Mouse (Mus musculus): ENCODE measurements around the gene Ccdc85c. TPM values are rescaled to one million over a fixed set of nuclear protein-coding genes. Genes with fewer than 3 reads are reported as not detected.
A peak's percentile ranks its signal among the peaks of the same experiment; 100 is the strongest.

Gene Ccdc85c
- polyA plus RNA-seq, 2 experiments: 6.1 to 9.9 TPM

GRCm38 (mm10) chr12:108255960-108256359, 19.3 kb downstream of the Ccdc85c start:
- ATAC-seq (ENCODE audit: low FRiP score, low read depth) (no peak), DNase-seq (ENCODE audit: low spot score) (no peak)
- Histone ChIP-seq H3K36me3 (ENCODE audit: control insufficient read depth, insufficient read depth, low read length) (no peaks in the 10 kb centered on the region), H3K4me1 (ENCODE audit: control insufficient read depth, insufficient read depth, low read length) (peaks cover 22% of the 10 kb centered on the region), H3K27me3 (ENCODE audit: control insufficient read depth, insufficient read depth, low read length) (no peaks in the 10 kb centered on the region), H3K9me3 (ENCODE audit: control insufficient read depth, low read length) (no peaks in the 10 kb centered on the region), H3K9ac (ENCODE audit: low read depth, low read length, severe bottlenecking) (no peak overlapping the region), H3K27ac (replicated peaks; ENCODE audit: low read depth, low read length) (no peak overlapping the region), H3K4me2 (replicated peaks; ENCODE audit: low read depth, low read length, severe bottlenecking) (no peak overlapping the region), H3K4me3 (replicated peaks; ENCODE audit: low read length) (no peak overlapping the region)
- WGBS: 52% methylated on average over 5 of the region's 5 CpGs
- TF ChIP-seq POLR2A (IDR thresholded peaks at IDR 0.05; ENCODE audit: borderline replicate concordance, extremely low read depth, insufficient read depth, insufficient read length): no peak

- peaks cover 22% of the 10 kb centered on the region for H3K4me1 ChIP-seq (ENCODE audit: control insufficient read depth, insufficient read depth, low read length)
Observed at GRCm38 (mm10) chr12:108255511-108255919, 19.7 kb downstream of the Ccdc85c start.

DNA sequence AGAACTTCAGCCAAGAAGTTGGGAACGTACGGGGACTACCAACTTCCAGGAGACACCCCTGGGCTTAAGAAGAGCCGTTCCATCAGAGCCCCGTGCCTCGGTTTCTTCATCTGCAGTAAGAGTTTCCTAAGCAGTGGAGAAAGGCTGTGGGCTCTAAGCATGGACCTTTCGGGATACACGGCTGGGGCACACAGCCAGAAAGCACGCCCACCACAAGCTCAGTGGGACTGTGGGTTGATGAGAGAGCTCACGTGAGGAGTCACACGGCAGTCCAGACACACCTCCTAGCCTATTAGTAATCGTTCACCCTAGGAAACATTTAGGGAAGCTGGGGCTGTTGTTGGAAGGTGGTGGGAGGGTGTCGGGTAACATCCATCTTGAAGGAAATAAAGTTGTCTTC, 22.2 kb downstream of the Ccdc85c start:
- ATAC-seq (ENCODE audit: low FRiP score, low read depth) (no peak), DNase-seq (ENCODE audit: low spot score) (no peak)
- Histone ChIP-seq H3K9me3 (ENCODE audit: control insufficient read depth, low read length) (no peaks in the 10 kb centered on the region), H3K27ac (replicated peaks; ENCODE audit: low read depth, low read length) (no peak overlapping the region), H3K4me2 (replicated peaks; ENCODE audit: low read depth, low read length, severe bottlenecking) (no peak overlapping the region), H3K9ac (ENCODE audit: low read depth, low read length, severe bottlenecking) (no peak overlapping the region), H3K27me3 (ENCODE audit: control insufficient read depth, insufficient read depth, low read length) (no peaks in the 10 kb centered on the region), H3K36me3 (ENCODE audit: control insufficient read depth, insufficient read depth, low read length) (no peaks in the 10 kb centered on the region; the same call in 1 of the 2 replicates), H3K4me1 (ENCODE audit: control insufficient read depth, insufficient read depth, low read length) (peaks cover 32% of the 10 kb centered on the region), H3K4me3 (replicated peaks; ENCODE audit: low read length) (no peak overlapping the region)
- no peak for TF ChIP-seq POLR2A (IDR thresholded peaks at IDR 0.05; ENCODE audit: borderline replicate concordance, extremely low read depth, insufficient read depth, insufficient read length)
- WGBS: 51% methylated on average over 12 of the region's 12 CpGs

More at GRCm38 (mm10) chr12:108255511-108255919, 19.7 kb downstream of the Ccdc85c start:
- Histone ChIP-seq H3K4me3 (replicated peaks; ENCODE audit: low read length) (no peak overlapping the region), H3K9ac (ENCODE audit: low read depth, low read length, severe bottlenecking) (no peak overlapping the region), H3K27me3 (ENCODE audit: control insufficient read depth, insufficient read depth, low read length) (no peaks in the 10 kb centered on the region), H3K27ac (replicated peaks; ENCODE audit: low read depth, low read length) (no peak overlapping the region), H3K9me3 (ENCODE audit: control insufficient read depth, low read length) (no peaks in the 10 kb centered on the region), H3K36me3 (ENCODE audit: control insufficient read depth, insufficient read depth, low read length) (no peaks in the 10 kb centered on the region), H3K4me2 (replicated peaks; ENCODE audit: low read depth, low read length, severe bottlenecking) (no peak overlapping the region)
- DNase-seq (ENCODE audit: low spot score): peak; percentile 13
- no peak for TF ChIP-seq POLR2A (IDR thresholded peaks at IDR 0.05; ENCODE audit: borderline replicate concordance, extremely low read depth, insufficient read depth, insufficient read length)
- ATAC-seq (ENCODE audit: low FRiP score, low read depth): no peak
- WGBS: 39% methylated on average over 8 of the region's 8 CpGs

- DNase-seq (ENCODE audit: low spot score): no peak
- H3K9ac ChIP-seq (ENCODE audit: low read depth, low read length, severe bottlenecking): no peak overlapping the region
- no peaks in the 10 kb centered on the region for H3K27me3 ChIP-seq (ENCODE audit: control insufficient read depth, insufficient read depth, low read length)
- H3K27ac ChIP-seq (replicated peaks; ENCODE audit: low read depth, low read length): no peak overlapping the region
- no peak overlapping the region for H3K4me3 ChIP-seq (replicated peaks; ENCODE audit: low read length)
- H3K9me3 ChIP-seq (ENCODE audit: control insufficient read depth, low read length): no peaks in the 10 kb centered on the region
- no peak overlapping the region for H3K4me2 ChIP-seq (replicated peaks; ENCODE audit: low read depth, low read length, severe bottlenecking)
- ATAC-seq (ENCODE audit: low FRiP score, low read depth): no peak
- peaks cover 30% of the 10 kb centered on the region for H3K4me1 ChIP-seq (ENCODE audit: control insufficient read depth, insufficient read depth, low read length)
- TF ChIP-seq POLR2A (IDR thresholded peaks at IDR 0.05; ENCODE audit: borderline replicate concordance, extremely low read depth, insufficient read depth, insufficient read length): no peak
- H3K36me3 ChIP-seq (ENCODE audit: control insufficient read depth, insufficient read depth, low read length): no peaks in the 10 kb centered on the region; the same call in 1 of the 2 replicates
- WGBS: 74% methylated on average over 15 of the region's 15 CpGs
Observed at GRCm38 (mm10) chr12:108251825-108252542, 23.2 kb downstream of the Ccdc85c start.

- DNase-seq (ENCODE audit: low spot score) (no peak), ATAC-seq (ENCODE audit: low FRiP score, low read depth) (no peak)
- peaks cover 24% of the 10 kb centered on the region for H3K4me1 ChIP-seq (ENCODE audit: control insufficient read depth, insufficient read depth, low read length)
- no peak overlapping the region for H3K27ac ChIP-seq (replicated peaks; ENCODE audit: low read depth, low read length)
- H3K9me3 ChIP-seq (ENCODE audit: control insufficient read depth, low read length): no peaks in the 10 kb centered on the region
- TF ChIP-seq POLR2A (IDR thresholded peaks at IDR 0.05; ENCODE audit: borderline replicate concordance, extremely low read depth, insufficient read depth, insufficient read length): no peak
- no peak overlapping the region for H3K4me2 ChIP-seq (replicated peaks; ENCODE audit: low read depth, low read length, severe bottlenecking)
- no peaks in the 10 kb centered on the region; the same call in 1 of the 2 replicates for H3K36me3 ChIP-seq (ENCODE audit: control insufficient read depth, insufficient read depth, low read length)
- H3K4me3 ChIP-seq (replicated peaks; ENCODE audit: low read length): no peak overlapping the region
- 88% methylated on average over 30 of the region's 31 CpGs for WGBS
- H3K27me3 ChIP-seq (ENCODE audit: control insufficient read depth, insufficient read depth, low read length): no peaks in the 10 kb centered on the region
- no peak overlapping the region for H3K9ac ChIP-seq (ENCODE audit: low read depth, low read length, severe bottlenecking)
Observed at GRCm38 (mm10) chr12:108251034-108251792, 24.0 kb downstream of the Ccdc85c start.

Measured in limb, embryonic 14.5 days (tissue).